Mouse (Mus musculus) ES-Bruce4 (cell line): ENCODE measurements around the gene Scfd2. TPM values are rescaled to one million over a fixed set of nuclear protein-coding genes. Genes with fewer than 3 reads are reported as not detected.

Source experiments
- H3K27ac ChIP-seq: 2 replicates; pipeline ENCODE4 v1.5.1; 2012; ENCODE audit warnings: low read length, inconsistent platforms; ENCODE audit not compliant: insufficient read depth
- H3K27me3 ChIP-seq: 2 replicates; pipeline ENCODE4 v1.6.1; 2012; ENCODE audit warnings: mild to moderate bottlenecking, low read length, inconsistent platforms; ENCODE audit not compliant: control insufficient read depth, poor library complexity, insufficient read depth, severe bottlenecking
- H3K36me3 ChIP-seq: 2 replicates; pipeline ENCODE4 v1.6.1; 2012; ENCODE audit warnings: inconsistent platforms, mild to moderate bottlenecking, low read length, moderate library complexity; ENCODE audit not compliant: control insufficient read depth, poor library complexity, insufficient read depth, severe bottlenecking
- H3K4me1 ChIP-seq: one replicate; pipeline ENCODE4 v1.8.1; 2011; ENCODE audit warnings: low read length; ENCODE audit not compliant: control insufficient read depth, insufficient read depth
- H3K4me3 ChIP-seq: 2 replicates; pipeline ENCODE4 v1.5.1; 2011; ENCODE audit warnings: low read depth, mild to moderate bottlenecking, low read length
- H3K9ac ChIP-seq: 2 replicates; pipeline ENCODE4 v1.6.1; 2012; ENCODE audit warnings: low read depth, mild to moderate bottlenecking, inconsistent platforms; ENCODE audit not compliant: poor library complexity, severe bottlenecking
- H3K9me3 ChIP-seq: replicated peaks from 2 replicates; pipeline ENCODE4 v1.6.1; 2012; ENCODE audit warnings: mild to moderate bottlenecking, low read length, inconsistent platforms; ENCODE audit not compliant: control insufficient read depth, poor library complexity, insufficient read depth, severe bottlenecking
- CTCF ChIP-seq: IDR thresholded peaks from one replicate; pipeline ENCODE4 v1.8.1; 2011; ENCODE audit warnings: low read depth, low read length
- EP300 ChIP-seq: IDR thresholded peaks from 2 replicates; pipeline ENCODE4 v1.6.1; 2011; ENCODE audit warnings: low read depth, low read length; ENCODE audit not compliant: insufficient read depth
- POLR2A ChIP-seq: IDR thresholded peaks from one replicate; pipeline ENCODE4 v1.8.1; 2011; ENCODE audit warnings: low read length; ENCODE audit not compliant: insufficient read depth
- polyA plus RNA-seq: library from polyadenylated mRNA; stranded (reverse); fragments of >200 nt; gene quantifications from 2 replicates; pipeline ENCODE4 v1.2.4, GENCODE M21; 2011; ENCODE audit warnings: low read depth; ENCODE audit not compliant: missing spikeins, insufficient read depth, insufficient read length

Gene Scfd2
- polyA plus RNA-seq, 1 experiment, result 5.8 TPM

DNA sequence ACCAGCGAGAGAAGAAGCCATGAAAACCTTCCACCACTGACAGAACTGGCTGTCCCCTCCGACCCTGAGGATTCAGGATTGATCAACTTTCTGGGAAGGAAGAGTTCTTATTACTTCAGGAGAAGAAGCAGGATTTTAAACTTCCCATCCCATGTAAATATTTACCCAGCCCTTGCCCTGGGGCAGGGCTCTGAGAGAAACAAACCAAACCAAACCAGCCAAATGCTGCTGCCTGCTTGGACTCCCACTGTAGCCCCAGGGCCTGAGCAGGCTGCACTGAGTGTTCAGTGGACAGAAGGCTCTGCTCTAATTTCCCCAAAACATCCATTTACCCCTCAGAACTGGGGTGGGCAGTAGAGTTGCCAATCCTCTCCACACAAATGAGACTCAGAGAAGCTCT, 280.6 kb downstream of the Scfd2 start:
- no peaks in the 10 kb centered on the region for H3K36me3 ChIP-seq
- H3K27me3 ChIP-seq, result no peaks in the 10 kb centered on the region
- no peak overlapping the region for H3K9ac ChIP-seq
- H3K4me3 ChIP-seq, result no peak overlapping the region
- no peak overlapping the region for H3K27ac ChIP-seq
- H3K4me1 ChIP-seq, result no peaks in the 10 kb centered on the region
- no peaks in the 10 kb centered on the region for H3K9me3 ChIP-seq
- TF ChIP-seq CTCF (no peak), POLR2A (no peak), EP300 (no peak)

DNA sequence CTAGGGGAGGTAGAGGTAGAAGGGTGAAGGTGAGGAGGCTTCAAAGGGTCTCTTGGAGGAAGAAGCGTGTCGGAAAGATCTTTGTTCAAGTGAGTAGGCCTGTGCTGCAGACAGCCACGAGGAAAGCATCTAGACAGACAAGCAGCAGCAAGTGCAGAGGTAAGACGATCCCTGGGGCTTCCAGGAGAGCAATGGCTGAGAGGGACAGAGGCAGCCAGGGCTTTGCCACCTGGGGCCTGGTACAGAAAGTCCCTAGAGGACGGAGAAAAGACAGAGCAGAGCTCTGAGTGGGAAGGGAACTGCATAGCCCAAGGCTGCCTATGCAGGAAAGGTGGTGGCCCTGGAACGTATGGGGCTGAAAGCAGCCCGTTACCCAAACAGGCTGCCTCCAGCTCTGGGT, 281.3 kb downstream of the Scfd2 start:
- Histone ChIP-seq H3K27ac (no peak overlapping the region), H3K27me3 (no peaks in the 10 kb centered on the region), H3K4me3 (no peak overlapping the region), H3K36me3 (no peaks in the 10 kb centered on the region), H3K9me3 (no peaks in the 10 kb centered on the region), H3K4me1 (no peaks in the 10 kb centered on the region), H3K9ac (no peak overlapping the region)
- TF ChIP-seq POLR2A (no peak), CTCF (no peak), EP300 (no peak)

DNA sequence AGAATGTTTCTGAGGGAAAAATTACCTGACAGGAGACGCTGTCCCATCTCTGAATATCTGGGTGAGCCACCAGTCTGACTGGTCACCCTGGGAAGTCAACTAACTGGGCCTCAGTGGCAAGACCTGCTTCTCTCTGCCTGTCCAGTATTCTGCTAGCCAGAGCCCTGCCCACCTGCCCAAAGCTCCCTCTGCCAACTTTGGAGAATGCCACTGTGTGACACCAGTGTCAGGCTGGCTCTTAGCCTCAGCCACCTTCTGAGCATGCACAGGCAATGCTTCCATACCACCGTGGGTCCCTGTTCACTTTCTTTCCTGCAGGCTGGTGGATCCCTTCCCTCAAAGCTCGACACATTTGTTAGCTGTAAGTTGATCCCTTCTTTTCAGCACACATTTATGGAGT, 281.8 kb downstream of the Scfd2 start:
- TF ChIP-seq CTCF, result no peak
- TF ChIP-seq POLR2A, result no peak
- no peak for TF ChIP-seq EP300
- Histone ChIP-seq H3K27ac (no peak overlapping the region), H3K4me1 (no peaks in the 10 kb centered on the region), H3K27me3 (no peaks in the 10 kb centered on the region), H3K36me3 (no peaks in the 10 kb centered on the region), H3K9ac (no peak overlapping the region), H3K4me3 (no peak overlapping the region), H3K9me3 (no peaks in the 10 kb centered on the region)

DNA sequence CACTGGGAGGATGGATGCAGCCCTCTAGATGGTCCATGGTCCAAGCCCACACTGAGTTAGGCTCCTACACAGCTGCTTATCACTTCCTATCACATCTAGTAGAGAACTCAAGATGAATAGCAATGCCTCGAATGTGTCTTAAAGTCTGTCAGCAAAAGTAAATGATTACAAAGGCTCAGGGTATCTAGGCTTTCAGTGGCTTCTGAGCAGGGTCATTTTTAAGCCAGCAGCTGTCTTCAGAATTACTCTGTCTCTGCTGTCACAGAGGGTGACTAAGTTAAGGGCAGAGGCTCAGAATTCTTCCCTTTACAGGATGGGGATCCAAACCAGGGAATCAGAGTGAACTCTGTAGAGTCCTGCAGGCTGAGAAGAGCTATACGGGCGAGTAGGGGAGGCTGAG, 284.6 kb downstream of the Scfd2 start:
- Histone ChIP-seq H3K27ac (no peak overlapping the region), H3K27me3 (no peaks in the 10 kb centered on the region), H3K4me3 (no peak overlapping the region), H3K4me1 (no peaks in the 10 kb centered on the region), H3K9me3 (no peaks in the 10 kb centered on the region; the same call in 1 of the 2 replicates), H3K36me3 (no peaks in the 10 kb centered on the region), H3K9ac (no peak overlapping the region)
- no peak for TF ChIP-seq CTCF
- no peak for TF ChIP-seq POLR2A
- no peak for TF ChIP-seq EP300

DNA sequence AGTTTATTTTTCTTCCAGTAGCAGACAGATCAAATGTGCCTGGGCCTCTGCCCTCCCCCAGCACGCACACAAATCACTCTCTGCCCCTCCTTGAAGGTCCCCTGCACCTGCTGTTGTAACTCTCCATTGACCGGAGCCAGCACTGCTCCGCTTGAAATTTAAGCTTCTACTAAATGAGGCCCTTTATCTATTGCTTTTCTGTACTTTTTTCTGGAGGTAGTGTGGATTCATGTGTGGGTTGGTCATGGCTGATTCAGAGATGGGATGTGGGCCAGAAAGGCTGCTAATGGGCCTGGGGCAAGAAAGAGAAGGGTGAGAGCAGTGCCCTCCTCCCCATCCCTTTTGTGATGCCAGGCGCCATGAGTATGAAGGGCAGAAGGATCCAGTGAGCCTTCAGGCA, 285.1 kb downstream of the Scfd2 start:
- Histone ChIP-seq H3K9me3 (no peaks in the 10 kb centered on the region; the same call in 1 of the 2 replicates), H3K27ac (no peak overlapping the region), H3K9ac (no peak overlapping the region), H3K4me1 (no peaks in the 10 kb centered on the region), H3K27me3 (no peaks in the 10 kb centered on the region), H3K4me3 (no peak overlapping the region), H3K36me3 (no peaks in the 10 kb centered on the region)
- TF ChIP-seq EP300, result no peak
- no peak for TF ChIP-seq POLR2A
- TF ChIP-seq CTCF, result no peak

DNA sequence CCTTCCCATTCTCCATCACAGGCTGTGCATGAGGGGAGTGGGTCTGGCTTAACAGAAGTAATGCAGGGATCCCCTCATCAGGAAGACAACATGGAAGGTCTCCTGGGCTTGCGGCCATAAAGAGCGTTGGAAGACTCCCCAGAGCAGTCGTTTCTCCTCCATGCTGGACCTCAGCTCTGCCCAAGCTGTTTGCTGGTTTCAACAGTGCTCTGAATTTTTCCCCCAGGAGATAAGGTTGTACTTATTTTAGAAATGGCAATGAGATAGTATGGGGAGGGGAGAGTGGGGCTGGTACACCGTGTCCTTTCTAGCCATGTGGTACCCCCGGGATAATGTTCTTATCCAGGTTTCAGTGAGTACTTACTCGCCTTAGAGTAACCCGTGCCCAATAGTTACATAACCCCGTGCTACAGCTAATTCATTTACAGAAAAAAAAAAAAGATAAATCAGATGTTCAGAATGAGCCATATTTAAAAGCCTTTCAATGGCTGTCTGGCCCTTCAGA, 285.9 kb downstream of the Scfd2 start:
- Histone ChIP-seq H3K9ac (no peak overlapping the region), H3K9me3 (no peaks in the 10 kb centered on the region; the same call in 1 of the 2 replicates), H3K36me3 (no peaks in the 10 kb centered on the region), H3K27me3 (no peaks in the 10 kb centered on the region), H3K27ac (no peak overlapping the region), H3K4me3 (no peak overlapping the region), H3K4me1 (no peaks in the 10 kb centered on the region)
- TF ChIP-seq POLR2A (no peak), EP300 (no peak), CTCF (no peak)
